Mouse (Mus musculus): ENCODE results near the gene Gm45716.
"Not testable (repeated sequence)": the region's sequence is repeated elsewhere in the genome, so short reads cannot be mapped to it uniquely, and the experiment has no call there.

Gene Gm45716

GRCm38 (mm10) chr11:90250189-90250588, 62.7 kb downstream of the Gm45716 start:
- DNase-seq (ENCODE audit: low spot score in 2 of 2), result no peak

GRCm38 (mm10) chr11:90250730-90251129, 63.2 kb downstream of the Gm45716 start:
- DNase-seq (ENCODE audit: low spot score in 2 of 2), result peak in 1 of 2 experiments; percentile 26

DNA sequence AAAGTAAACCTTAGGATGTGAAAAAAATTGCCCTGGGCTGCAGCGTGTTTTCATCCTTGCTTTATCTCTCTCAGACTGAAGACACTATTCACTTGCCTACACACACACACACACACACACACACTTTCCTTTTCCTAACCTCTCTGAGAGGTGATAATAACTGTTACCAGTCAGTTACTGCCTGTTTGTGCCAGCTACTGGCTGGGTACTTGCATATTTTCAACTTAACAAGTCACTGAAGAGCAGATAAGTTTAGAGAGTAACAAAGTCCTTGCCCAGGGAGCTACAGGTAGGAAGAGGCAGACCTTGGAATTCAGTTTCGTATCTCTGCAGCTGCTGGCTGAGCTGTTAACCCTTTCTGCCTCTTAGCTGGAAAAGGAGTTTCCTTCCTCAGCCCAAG, 64.4 kb downstream of the Gm45716 start:
- DNase-seq (ENCODE audit: low spot score in 2 of 2), result no peak

DNA sequence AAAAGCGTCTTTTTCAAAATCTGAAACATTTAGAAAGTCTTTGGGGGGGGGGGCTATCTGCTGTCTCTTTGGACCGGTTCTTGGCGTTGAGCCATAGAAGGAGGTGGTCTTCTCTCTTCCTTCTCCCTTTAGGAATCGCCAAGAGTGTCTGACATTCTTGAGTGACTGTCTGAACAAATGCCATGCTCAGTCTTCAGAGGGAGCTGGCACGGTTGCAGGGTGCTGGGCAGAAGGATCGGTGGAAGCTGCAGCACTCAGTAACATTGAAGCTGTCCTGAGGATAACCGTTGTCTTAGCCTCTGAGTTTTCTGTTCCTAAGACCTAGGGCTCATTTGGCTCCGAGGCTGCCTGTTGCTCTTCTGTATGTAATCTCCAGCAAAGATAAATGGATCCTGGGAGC, 64.9 kb downstream of the Gm45716 start:
- no peak for DNase-seq (ENCODE audit: low spot score in 2 of 2)

DNA sequence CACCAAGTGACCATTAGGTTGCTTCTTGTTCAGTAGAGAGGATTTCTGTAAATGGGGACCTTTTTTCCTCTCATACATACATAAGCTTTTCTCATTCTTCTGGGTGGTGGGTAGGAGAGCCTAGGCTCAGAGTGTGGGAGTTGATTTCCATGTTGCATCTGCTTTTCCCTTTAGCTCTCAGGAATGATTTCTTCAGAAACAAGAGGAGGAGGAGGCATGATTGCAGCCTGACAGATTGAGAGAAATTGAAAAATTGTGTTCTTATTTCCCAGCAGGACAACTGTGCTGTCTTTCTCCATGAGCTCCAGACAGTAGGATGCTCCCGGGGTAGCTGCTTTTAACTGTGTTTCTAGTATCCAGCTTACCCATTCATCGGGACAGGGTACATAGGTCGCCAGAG, 67.1 kb downstream of the Gm45716 start:
- no peak for DNase-seq (ENCODE audit: low spot score in 2 of 2)

- no peak for DNase-seq (ENCODE audit: low spot score in 2 of 2)
These were observed 68.2 kb downstream of the Gm45716 start for GRCm38 (mm10) chr11:90255687-90256086.

GRCm38 (mm10) chr11:90256833-90257525, 69.5 kb downstream of the Gm45716 start:
- no peak for DNase-seq (ENCODE audit: low spot score in 2 of 2)

DNA sequence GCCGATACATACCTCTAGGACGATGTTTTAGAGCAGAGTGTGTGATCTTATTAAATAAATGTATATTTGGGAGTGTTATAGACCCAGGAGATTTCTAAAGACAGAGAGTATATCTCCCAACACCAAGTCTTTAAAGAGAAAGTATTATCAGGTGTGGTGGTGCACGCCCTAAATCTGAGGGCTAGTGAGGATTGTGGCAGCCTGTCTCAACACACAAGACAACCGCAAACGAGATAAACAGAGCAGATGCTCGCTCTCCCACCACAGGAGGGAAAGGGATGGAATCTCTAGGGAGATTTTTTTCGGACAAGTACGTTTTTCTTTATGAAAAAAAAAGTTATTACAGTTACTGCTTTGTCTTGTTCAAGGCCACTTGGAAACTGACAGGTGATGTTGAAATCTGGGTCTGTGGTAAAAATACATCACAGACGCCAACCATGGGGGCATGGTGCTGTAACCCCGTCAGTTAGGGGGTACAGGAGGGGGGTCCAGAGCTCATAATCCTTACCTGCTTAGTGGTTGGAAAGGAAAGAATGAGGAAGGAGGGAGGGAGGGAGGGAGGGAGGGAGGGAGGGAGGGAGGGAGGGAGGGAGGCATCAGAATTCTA, 70.9 kb downstream of the Gm45716 start:
- DNase-seq (ENCODE audit: low spot score in 2 of 2), result no peak

- DNase-seq (ENCODE audit: low spot score in 2 of 2), result no peak
These were observed 71.6 kb downstream of the Gm45716 start for GRCm38 (mm10) chr11:90259071-90259470.

DNA sequence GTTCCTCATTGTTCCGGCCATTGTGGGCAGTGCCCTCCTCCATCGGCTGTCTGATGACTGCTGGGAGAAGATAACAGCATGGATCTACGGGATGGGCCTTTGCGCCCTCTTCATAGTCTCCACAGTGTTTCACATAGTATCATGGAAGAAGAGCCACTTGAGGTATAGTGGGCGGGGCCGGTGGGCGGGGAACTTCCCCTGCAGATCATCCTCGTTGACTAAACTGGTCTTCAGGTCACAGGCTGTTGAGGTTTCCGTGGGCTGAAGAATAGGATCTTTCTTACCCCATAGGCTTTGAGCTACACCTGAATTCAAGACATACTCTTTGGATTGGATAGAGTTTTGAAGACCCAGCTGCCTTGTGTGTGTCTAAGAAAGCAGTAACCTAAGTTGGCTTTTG, 72.3 kb downstream of the Gm45716 start:
- DNase-seq (ENCODE audit: low spot score in 2 of 2), result no peak

GRCm38 (mm10) chr11:90264180-90264579, 76.7 kb downstream of the Gm45716 start:
- DNase-seq (ENCODE audit: low spot score in 2 of 2), result peak; percentile 68 to 73

GRCm38 (mm10) chr11:90265581-90265980, 78.1 kb downstream of the Gm45716 start:
- DNase-seq (ENCODE audit: low spot score in 2 of 2), result no peak

GRCm38 (mm10) chr11:90268934-90269333, 81.5 kb downstream of the Gm45716 start:
- no peak for DNase-seq (ENCODE audit: low spot score in 2 of 2)

DNA sequence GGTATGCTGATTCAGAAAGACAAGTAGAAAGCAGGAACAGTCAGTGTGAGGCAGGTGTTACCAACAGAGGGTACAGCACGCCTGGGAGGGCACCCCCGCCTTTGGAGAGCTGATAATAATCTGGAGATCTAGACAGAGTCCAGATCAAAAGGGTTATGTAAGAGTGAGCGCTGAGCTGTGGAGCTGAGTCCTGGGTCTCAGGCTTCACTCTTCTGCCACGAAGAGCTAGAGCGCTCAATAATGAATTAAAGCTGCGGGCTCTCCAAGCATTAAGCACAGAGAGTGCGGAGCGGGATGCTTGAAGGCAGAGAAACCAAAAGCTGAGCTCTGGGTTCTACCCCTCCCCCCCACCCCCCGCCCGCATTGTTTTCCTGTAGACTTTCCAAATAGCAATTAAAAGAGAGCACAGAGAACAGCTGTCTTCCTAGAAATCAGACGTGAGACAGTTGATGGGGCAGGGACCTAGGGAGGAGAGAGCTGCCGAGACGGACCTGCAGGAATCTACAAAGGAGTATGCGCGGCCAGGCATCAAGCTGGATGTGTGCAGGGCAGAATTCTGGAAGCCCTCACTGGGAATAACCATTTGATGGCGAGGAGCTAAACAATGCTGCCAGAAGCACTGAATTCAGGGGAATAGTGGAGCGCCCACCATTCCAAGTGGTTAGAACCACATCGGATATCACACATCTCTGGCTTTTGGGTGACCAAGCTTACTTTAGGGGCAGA, 82.1 kb downstream of the Gm45716 start:
- no peak for DNase-seq (ENCODE audit: low spot score in 2 of 2)

GRCm38 (mm10) chr11:90270132-90270877, 82.8 kb downstream of the Gm45716 start:
- DNase-seq (ENCODE audit: low spot score in 2 of 2), result no peak

- no peak for DNase-seq (ENCODE audit: low spot score in 2 of 2)
These were observed 86.7 kb downstream of the Gm45716 start for GRCm38 (mm10) chr11:90274187-90274586.

DNA sequence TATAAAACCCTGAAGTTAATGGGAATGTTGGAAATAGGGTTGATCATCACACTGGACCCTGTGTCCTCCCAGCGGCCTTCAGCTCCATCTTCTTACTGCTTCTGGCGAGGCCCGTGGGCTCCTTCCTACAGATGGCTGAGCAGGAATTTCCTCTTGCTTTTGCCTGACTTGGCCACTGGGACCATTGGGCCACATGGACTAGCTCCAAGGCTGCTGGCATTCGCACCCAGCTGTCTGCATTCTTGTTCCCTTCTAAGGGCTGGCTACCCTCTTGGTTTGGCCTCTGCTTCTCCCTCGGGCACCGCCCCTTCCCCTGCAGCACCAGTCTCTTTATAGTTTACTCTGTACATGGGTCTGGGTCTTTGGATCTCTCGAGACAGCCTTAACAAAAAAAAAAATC, 88.2 kb downstream of the Gm45716 start:
- DNase-seq (ENCODE audit: low spot score in 2 of 2), result no peak

GRCm38 (mm10) chr11:90276150-90276549, 88.7 kb downstream of the Gm45716 start:
- DNase-seq (ENCODE audit: low spot score in 2 of 2), result no peak

DNA sequence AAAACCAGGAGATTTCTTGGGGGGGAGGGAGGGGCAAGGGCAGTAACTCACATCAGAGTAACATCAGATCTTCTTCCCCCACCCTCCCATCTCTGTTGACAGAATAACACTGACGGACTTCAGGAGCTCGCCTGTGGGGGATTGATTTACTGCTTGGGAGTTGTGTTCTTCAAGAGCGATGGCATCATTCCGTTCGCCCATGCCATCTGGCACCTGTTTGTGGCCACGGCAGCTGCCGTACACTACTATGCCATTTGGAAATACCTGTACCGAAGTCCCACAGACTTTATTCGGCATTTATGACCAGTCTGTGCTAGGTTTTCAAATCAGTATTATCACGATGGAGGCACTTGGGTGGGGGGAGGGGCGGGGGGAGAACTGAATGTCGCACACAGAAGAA, 89.1 kb downstream of the Gm45716 start:
- no peak for DNase-seq (ENCODE audit: low spot score in 2 of 2)

DNA sequence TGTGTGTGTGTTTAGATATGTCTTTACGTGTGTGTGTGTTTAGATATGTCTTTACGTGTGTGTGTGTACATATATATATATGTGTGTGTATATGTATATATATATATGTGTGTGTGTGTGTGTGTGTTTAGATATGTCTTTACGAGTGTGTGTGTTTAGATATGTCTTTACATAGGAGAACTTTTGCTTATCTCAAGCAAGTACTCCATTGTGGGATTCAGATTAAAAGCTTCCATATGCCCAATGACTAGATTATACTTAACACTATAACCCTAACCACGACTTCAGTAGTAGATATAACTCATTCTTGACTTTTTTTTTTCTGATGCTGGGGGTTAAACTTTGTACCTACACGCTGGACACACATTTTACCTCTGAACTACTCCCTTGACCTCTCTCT, 92.6 kb downstream of the Gm45716 start:
- no peak for DNase-seq (ENCODE audit: low spot score in 2 of 2)

GRCm38 (mm10) chr11:90281943-90282342, 94.5 kb downstream of the Gm45716 start:
- not testable (repeated sequence) for DNase-seq (ENCODE audit: low spot score in 2 of 2)

- DNase-seq (ENCODE audit: low spot score in 2 of 2), result no peak
These were observed 95.7 kb downstream of the Gm45716 start for GRCm38 (mm10) chr11:90283159-90283558.
